ENCODE assay signal across 8 mouse cellular contexts in the genomic region with DNA sequence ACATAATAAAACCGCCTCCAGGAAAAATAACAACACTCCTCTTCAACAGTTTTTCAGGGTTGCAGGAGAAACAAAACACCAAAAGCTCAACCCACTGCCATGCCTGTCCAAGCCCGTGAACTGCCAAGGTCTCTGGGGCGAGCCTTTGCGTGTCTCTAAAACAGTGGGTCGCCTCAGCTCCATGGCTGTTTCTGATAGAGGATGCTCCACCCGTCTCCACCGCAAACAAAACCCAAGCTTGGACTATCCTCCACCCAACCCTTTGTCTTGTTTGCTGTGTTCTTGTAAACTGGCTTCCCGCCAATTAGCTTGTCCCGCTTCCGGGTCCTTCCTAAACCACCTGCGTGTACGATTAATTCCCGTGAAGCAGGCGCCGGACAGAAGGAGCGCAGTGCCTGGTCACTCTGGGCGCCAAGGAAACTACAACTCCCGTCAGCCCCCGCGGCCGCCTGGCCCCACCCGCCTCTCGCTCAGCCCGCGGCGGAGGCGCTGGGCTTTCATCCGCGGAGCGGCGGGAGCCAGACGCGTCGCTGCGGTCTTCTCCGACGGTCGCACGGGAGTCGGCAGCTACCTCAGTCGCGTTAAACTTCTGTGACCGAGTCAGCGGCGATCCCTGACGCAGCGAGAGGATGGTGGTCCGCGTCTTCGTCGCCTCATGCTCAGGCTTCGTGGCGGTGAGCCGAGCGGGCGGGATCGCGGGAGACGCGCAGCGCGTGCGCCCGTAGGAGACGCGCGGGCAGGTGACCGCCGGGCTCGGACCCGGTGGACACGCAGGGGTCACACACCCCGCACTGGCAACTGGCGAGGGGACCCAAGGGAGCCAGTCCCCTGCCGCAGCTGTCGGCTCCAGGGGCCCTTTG. TPM values are rescaled to one million over a fixed set of nuclear protein-coding genes. Genes with fewer than 3 reads are reported as not detected.
DNase-seq lines count a peak whose midpoint lies in the region.

A gene (plus strand): TSS at position 498 of the 860 bp plus-strand sequence.

- peaks cover 34% of the 10 kb centered on the region for H3K27me3 ChIP-seq in embryonic facial prominence, embryonic 10.5 days (replicated peaks; ENCODE audit: low read depth, poor library complexity, severe bottlenecking)
- H3K27me3 ChIP-seq in midbrain, embryonic 10.5 days (ENCODE audit: low read depth, poor library complexity, severe bottlenecking), result peaks cover 28% of the 10 kb centered on the region

- peak within 1 kb of the TSS; percentile 84 for H3K27ac ChIP-seq in embryonic facial prominence, embryonic 10.5 days (replicated peaks)
- peak within 1 kb of the TSS; percentile 85 for H3K27ac ChIP-seq in midbrain, embryonic 10.5 days (replicated peaks)

- no peaks in the 10 kb centered on the region for H3K36me3 ChIP-seq in embryonic facial prominence, embryonic 10.5 days (replicated peaks)
- no peaks in the 10 kb centered on the region for H3K36me3 ChIP-seq in midbrain, embryonic 10.5 days

- H3K9me3 ChIP-seq in embryonic facial prominence, embryonic 10.5 days, result no peaks in the 10 kb centered on the region
- H3K9me3 ChIP-seq in midbrain, embryonic 10.5 days (replicated peaks), result no peaks in the 10 kb centered on the region; the same call in 1 of the 2 replicates

- intact Hi-C loops in left cerebral cortex, postnatal 4 days (cut with DNase I), result no loop called here

- H3K4me3 ChIP-seq in embryonic facial prominence, embryonic 10.5 days, result peak within 1 kb of the TSS; percentile 76
- H3K4me3 ChIP-seq in midbrain, embryonic 10.5 days, result peak within 1 kb of the TSS; percentile 62

- WGBS in embryonic facial prominence, embryonic 10.5 days, result 2% methylated on average over 76 of the region's 76 CpGs
- WGBS in midbrain, embryonic 10.5 days, result 2% methylated on average over 76 of the region's 76 CpGs

- DNase-seq in adrenal gland, postnatal 36 days, result peak; percentile 92 to 94
- peak; percentile 87 for DNase-seq in embryonic facial prominence, embryonic 10.5 days (ENCODE audit: low spot score)
- peak; percentile 88 for DNase-seq in heart, adult 18-20 months
- DNase-seq in kidney, adult 18-20 months, result peak; percentile 91
- DNase-seq in left cerebral cortex, postnatal 4 days, result peak; percentile 81
- peak; percentile 83 for DNase-seq in midbrain, embryonic 10.5 days (ENCODE audit: low spot score)
- peak; percentile 70 to 72 for DNase-seq in right cerebral cortex, postnatal 36 days (ENCODE audit: low spot score in 2 of 2)
- peak; percentile 84 to 85 for DNase-seq in urinary bladder, postnatal 36 days (ENCODE audit: low spot score in 2 of 2)

- peaks cover 26% of the 10 kb centered on the region for H3K4me1 ChIP-seq in embryonic facial prominence, embryonic 10.5 days
- H3K4me1 ChIP-seq in midbrain, embryonic 10.5 days, result peaks cover 12% of the 10 kb centered on the region

RNA-seq across cellular contexts. Expression of the gene that starts here (rescaled TPM):
- 10 to 100 TPM; 19.0 to 23.5 TPM for total RNA-seq in adrenal gland, postnatal 36 days (2021)
- polyA plus RNA-seq in embryonic facial prominence, embryonic 10.5 days (2016; fragmentation: Nextera tagmentation; extraction: Ambion mirVana), result 12.7 and 15.3 TPM in 2 replicates
- 1 to 10 TPM; 4.4 to 4.9 TPM for total RNA-seq in heart, adult 18-20 months (2021)
- 10 to 100 TPM; 12.7 to 14.1 TPM for total RNA-seq in left cerebral cortex, postnatal 4 days (2021)
- polyA plus RNA-seq in midbrain, embryonic 10.5 days (2016; fragmentation: Nextera tagmentation; extraction: Ambion mirVana), result 8.5 and 11.0 TPM in 2 replicates

Comparison
In these comparisons a context has a peak if more than half of its experiments do, and no peak if none do; other contexts are left out.
1. Peak in every context shown above with its lines: DNase-seq, H3K4me3 ChIP-seq and H3K27ac ChIP-seq.